Mouse (Mus musculus): ENCODE measurements around the gene Lyrm9. TPM values are rescaled to one million over a fixed set of nuclear protein-coding genes. Genes with fewer than 3 reads are reported as not detected.
A peak's percentile ranks its signal among the peaks of the same experiment; 100 is the strongest.

Gene Lyrm9
- total and polyA plus RNA-seq, 2 experiments from 2014 or later = 24.4 to 41.5 TPM

DNA sequence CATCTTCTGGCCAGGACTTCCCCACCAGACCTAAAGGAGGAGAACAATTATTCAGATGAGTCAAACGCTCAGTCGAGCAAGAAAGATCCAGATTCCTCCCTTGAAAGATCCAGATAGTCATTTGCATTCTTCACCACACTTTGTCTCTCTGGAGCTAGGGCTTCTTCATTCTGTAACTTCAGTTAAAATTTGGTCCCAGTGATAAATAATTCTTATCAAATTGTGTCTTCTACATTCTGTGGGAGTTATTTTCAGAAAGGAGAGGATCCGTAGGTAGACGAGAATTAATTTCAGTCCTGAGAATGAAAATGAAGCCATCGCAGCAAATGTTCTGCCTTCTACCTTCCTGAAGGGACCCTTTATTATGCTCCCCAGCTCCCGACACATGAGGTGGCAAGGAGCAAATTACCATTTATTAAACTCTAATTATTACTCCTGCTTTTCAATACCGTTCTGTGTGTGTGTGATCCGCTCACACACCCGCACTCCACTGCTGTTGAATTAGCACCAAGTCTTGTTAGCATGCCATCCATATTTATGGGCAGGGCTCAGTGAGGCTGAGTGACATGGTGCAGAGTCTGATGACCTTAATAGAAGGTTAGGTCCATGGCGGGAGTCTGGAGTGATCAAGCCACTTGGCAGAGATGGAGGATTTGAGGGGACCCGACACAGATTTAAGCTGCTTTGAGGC is 36.9 kb upstream of the Lyrm9 start:
- Histone ChIP-seq H3K9ac (no peak overlapping the region), H3K36me3 (ENCODE audit: insufficient read depth) (no peaks in the 10 kb centered on the region), H3K27ac (ENCODE audit: low read depth, low read length) (peak overlapping the region; percentile 66), H3K4me1 (ENCODE audit: insufficient read depth) (peaks cover 12% of the 10 kb centered on the region; the same call in 1 of the 2 replicates), H3K4me3 (ENCODE audit: low read depth, low read length) (no peak overlapping the region), H3K27me3 (ENCODE audit: insufficient read depth, low read length) (no peaks in the 10 kb centered on the region), H3K9me3 (ENCODE audit: low read length) (no peaks in the 10 kb centered on the region), H3K4me2 (ENCODE audit: low read depth) (no peak overlapping the region)
- TF ChIP-seq CTCF (IDR thresholded peaks at IDR 0.05; ENCODE audit: low read depth) = no peak
- peak; percentile 23 for DNase-seq
- ATAC-seq = peak; percentile 39; the same call in 1 of the 2 replicates
- WGBS = 25% methylated on average over 11 of the region's 11 CpGs

- Histone ChIP-seq H3K27ac (ENCODE audit: low read depth, low read length) (peak overlapping the region; percentile 64), H3K9me3 (ENCODE audit: low read length) (no peaks in the 10 kb centered on the region), H3K4me2 (ENCODE audit: low read depth) (peak overlapping the region; percentile 38), H3K9ac (peak overlapping the region; percentile 19; the same call in 1 of the 2 replicates), H3K36me3 (ENCODE audit: insufficient read depth) (no peaks in the 10 kb centered on the region), H3K4me3 (ENCODE audit: low read depth, low read length) (no peak overlapping the region), H3K27me3 (ENCODE audit: insufficient read depth, low read length) (no peaks in the 10 kb centered on the region), H3K4me1 (ENCODE audit: insufficient read depth) (peaks cover 12% of the 10 kb centered on the region; the same call in 1 of the 2 replicates)
- TF ChIP-seq CTCF (IDR thresholded peaks at IDR 0.05; ENCODE audit: low read depth) = no peak
- 12% methylated on average over 4 of the region's 4 CpGs for WGBS
- DNase-seq (peak; percentile 84), ATAC-seq (peak; percentile 69)
Measured at GRCm38 (mm10) chr11:78791582-78791981, 34.8 kb upstream of the Lyrm9 start.

DNA sequence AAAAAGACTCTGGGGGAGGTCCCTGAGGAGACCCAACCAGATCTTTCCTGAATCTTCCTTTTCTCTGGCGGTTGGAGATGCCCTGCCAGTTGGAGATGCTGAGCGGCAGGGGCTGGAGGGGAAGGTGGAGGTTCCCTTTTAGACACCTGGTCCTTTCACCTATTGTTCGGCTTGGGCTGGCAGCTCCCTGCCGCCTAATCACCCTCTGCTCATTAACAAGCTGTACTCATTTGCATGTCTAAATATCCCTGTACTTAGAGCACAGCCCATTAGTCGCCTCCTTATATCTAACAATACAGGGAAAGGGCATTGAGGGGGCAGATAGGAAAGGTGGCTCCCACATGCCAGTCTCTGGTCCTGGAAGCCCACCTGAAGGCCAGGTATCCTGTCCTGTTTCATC is 34.3 kb upstream of the Lyrm9 start:
- TF ChIP-seq CTCF (IDR thresholded peaks at IDR 0.05; ENCODE audit: low read depth) = no peak
- H3K27me3 ChIP-seq (ENCODE audit: insufficient read depth, low read length) = no peaks in the 10 kb centered on the region
- peak overlapping the region; percentile 64 for H3K27ac ChIP-seq (ENCODE audit: low read depth, low read length)
- no peak overlapping the region for H3K4me3 ChIP-seq (ENCODE audit: low read depth, low read length)
- peak overlapping the region; percentile 38 for H3K4me2 ChIP-seq (ENCODE audit: low read depth)
- peak; percentile 19 for ATAC-seq
- H3K9me3 ChIP-seq (ENCODE audit: low read length) = no peaks in the 10 kb centered on the region
- WGBS = 17% methylated on average over 5 of the region's 5 CpGs
- peak overlapping the region; percentile 19; the same call in 1 of the 2 replicates for H3K9ac ChIP-seq
- peaks cover 12% of the 10 kb centered on the region; the same call in 1 of the 2 replicates for H3K4me1 ChIP-seq (ENCODE audit: insufficient read depth)
- H3K36me3 ChIP-seq (ENCODE audit: insufficient read depth) = no peaks in the 10 kb centered on the region
- no peak for DNase-seq

DNA sequence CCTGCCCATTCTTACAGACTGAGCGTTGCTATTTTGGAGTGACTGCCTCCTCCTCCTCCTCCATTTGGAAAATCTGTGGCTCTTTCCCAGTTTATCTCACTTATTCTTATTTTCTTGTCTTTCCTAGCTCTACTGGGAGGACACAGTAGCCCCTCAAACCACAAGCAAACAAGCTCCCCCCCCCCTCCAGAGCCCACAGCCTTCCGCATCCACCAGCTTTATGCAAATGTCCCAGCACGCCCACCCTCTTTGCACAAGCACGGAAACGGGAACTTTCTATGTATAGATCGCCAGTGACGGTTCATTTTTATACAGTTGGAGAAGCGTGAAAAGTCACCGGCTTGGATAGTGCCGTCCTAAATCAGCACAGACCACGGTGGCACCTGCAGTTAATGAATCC is 33.9 kb upstream of the Lyrm9 start:
- peak overlapping the region; percentile 19; the same call in 1 of the 2 replicates for H3K9ac ChIP-seq
- no peaks in the 10 kb centered on the region for H3K36me3 ChIP-seq (ENCODE audit: insufficient read depth)
- no peaks in the 10 kb centered on the region for H3K27me3 ChIP-seq (ENCODE audit: insufficient read depth, low read length)
- peak overlapping the region; percentile 6; the same call in 1 of the 2 replicates for H3K4me3 ChIP-seq (ENCODE audit: low read depth, low read length)
- DNase-seq (peak; percentile 38), ATAC-seq (peak; percentile 25; the same call in 1 of the 2 replicates)
- 7% methylated on average over 11 of the region's 11 CpGs for WGBS
- no peaks in the 10 kb centered on the region for H3K9me3 ChIP-seq (ENCODE audit: low read length)
- TF ChIP-seq CTCF (IDR thresholded peaks at IDR 0.05; ENCODE audit: low read depth) = no peak
- H3K27ac ChIP-seq (ENCODE audit: low read depth, low read length) = peak overlapping the region; percentile 64; the same call in 1 of the 2 replicates
- H3K4me2 ChIP-seq (ENCODE audit: low read depth) = peak overlapping the region; percentile 38
- H3K4me1 ChIP-seq (ENCODE audit: insufficient read depth) = peaks cover 12% of the 10 kb centered on the region; the same call in 1 of the 2 replicates

GRCm38 (mm10) chr11:78793116-78793515 is 33.3 kb upstream of the Lyrm9 start:
- ATAC-seq = no peak
- H3K4me1 ChIP-seq (ENCODE audit: insufficient read depth) = peaks cover 12% of the 10 kb centered on the region; the same call in 1 of the 2 replicates

GRCm38 (mm10) chr11:78796072-78796729 is 30.2 kb upstream of the Lyrm9 start:
- Histone ChIP-seq H3K4me1 (ENCODE audit: insufficient read depth) (peaks cover 12% of the 10 kb centered on the region; the same call in 1 of the 2 replicates), H3K4me2 (ENCODE audit: low read depth) (no peak overlapping the region), H3K9ac (no peak overlapping the region), H3K36me3 (ENCODE audit: insufficient read depth) (no peaks in the 10 kb centered on the region), H3K27me3 (ENCODE audit: insufficient read depth, low read length) (no peaks in the 10 kb centered on the region), H3K4me3 (ENCODE audit: low read depth, low read length) (no peak overlapping the region), H3K27ac (ENCODE audit: low read depth, low read length) (no peak overlapping the region), H3K9me3 (ENCODE audit: low read length) (no peaks in the 10 kb centered on the region)
- DNase-seq (no peak), ATAC-seq (no peak)
- TF ChIP-seq CTCF (IDR thresholded peaks at IDR 0.05; ENCODE audit: low read depth) = no peak
- WGBS = 86% methylated on average over 10 of the region's 10 CpGs

More at GRCm38 (mm10) chr11:78793116-78793515, 33.3 kb upstream of the Lyrm9 start:
- Histone ChIP-seq H3K9me3 (ENCODE audit: low read length) (no peaks in the 10 kb centered on the region), H3K36me3 (ENCODE audit: insufficient read depth) (no peaks in the 10 kb centered on the region), H3K4me2 (ENCODE audit: low read depth) (no peak overlapping the region), H3K9ac (no peak overlapping the region), H3K27ac (ENCODE audit: low read depth, low read length) (no peak overlapping the region), H3K4me3 (ENCODE audit: low read depth, low read length) (no peak overlapping the region), H3K27me3 (ENCODE audit: insufficient read depth, low read length) (no peaks in the 10 kb centered on the region)
- no peak for DNase-seq
- 75% methylated on average over 11 of the region's 11 CpGs for WGBS
- no peak for TF ChIP-seq CTCF (IDR thresholded peaks at IDR 0.05; ENCODE audit: low read depth)

- 95% methylated on average over 4 of the region's 4 CpGs for WGBS
- no peaks in the 10 kb centered on the region for H3K4me1 ChIP-seq (ENCODE audit: insufficient read depth)
Measured at GRCm38 (mm10) chr11:78801094-78801493, 25.3 kb upstream of the Lyrm9 start.

More at GRCm38 (mm10) chr11:78801094-78801493, 25.3 kb upstream of the Lyrm9 start:
- H3K27ac ChIP-seq (ENCODE audit: low read depth, low read length) = no peak overlapping the region
- H3K9me3 ChIP-seq (ENCODE audit: low read length) = no peaks in the 10 kb centered on the region
- H3K4me2 ChIP-seq (ENCODE audit: low read depth) = no peak overlapping the region
- H3K36me3 ChIP-seq (ENCODE audit: insufficient read depth) = no peaks in the 10 kb centered on the region
- DNase-seq = no peak
- no peak for TF ChIP-seq CTCF (IDR thresholded peaks at IDR 0.05; ENCODE audit: low read depth)
- no peaks in the 10 kb centered on the region for H3K27me3 ChIP-seq (ENCODE audit: insufficient read depth, low read length)
- H3K4me3 ChIP-seq (ENCODE audit: low read depth, low read length) = no peak overlapping the region
- no peak overlapping the region for H3K9ac ChIP-seq
- ATAC-seq = no peak

All from forebrain, postnatal 0 days (tissue).